ENCODE assay signal across 7 mouse cellular contexts in the genomic region with DNA sequence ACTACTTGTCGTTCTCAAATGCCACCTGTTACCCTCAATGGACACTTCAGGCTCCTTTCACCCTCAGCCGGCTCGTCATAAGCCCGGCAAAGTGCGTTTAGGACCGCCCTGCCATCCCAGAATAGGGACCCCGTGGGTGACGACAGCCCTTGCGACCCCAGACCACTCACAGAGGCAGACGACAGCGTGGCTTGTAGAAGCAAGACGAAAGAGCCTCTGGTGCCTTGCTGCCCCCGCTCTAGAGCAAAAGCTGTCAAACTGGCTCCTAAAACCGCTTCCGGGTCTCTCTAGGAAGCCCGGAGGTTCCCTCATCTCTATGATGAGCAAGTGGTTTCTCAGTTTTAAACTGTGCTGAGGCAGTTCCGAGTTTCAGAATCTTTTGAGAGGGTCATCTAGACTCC. TPM values are rescaled to one million over a fixed set of nuclear protein-coding genes. Genes with fewer than 3 reads are reported as not detected.
DNase-seq lines count a peak whose midpoint lies in the region; ATAC-seq and TF ChIP-seq lines count a peak whose summit lies in the region.

A gene (minus strand): TSS at position 260 of the 401 bp plus-strand sequence.

- no peak within 1 kb of the TSS for H3K27ac ChIP-seq in embryonic facial prominence, embryonic 13.5 days
- H3K27ac ChIP-seq in heart, embryonic 13.5 days (replicated peaks), result no peak within 1 kb of the TSS
- H3K27ac ChIP-seq in kidney, postnatal 0 days, result no peak within 1 kb of the TSS; the same call in 1 of the 2 replicates
- H3K27ac ChIP-seq in liver, embryonic 11.5 days (ENCODE audit: low read depth, low read length), result no peak within 1 kb of the TSS

- no peak for ATAC-seq in embryonic facial prominence, embryonic 13.5 days (ENCODE audit: insufficient number of reproducible peaks, insufficient read depth, low FRiP score, low TSS enrichment, low read depth)
- no peak for ATAC-seq in heart, embryonic 13.5 days (ENCODE audit: extremely low read depth, insufficient number of reproducible peaks, low FRiP score, low TSS enrichment)
- no peak for ATAC-seq in kidney, postnatal 0 days (replicated peaks; ENCODE audit: low FRiP score, low read depth)
- peak; percentile 55 for ATAC-seq in liver, embryonic 11.5 days (replicated peaks; ENCODE audit: low FRiP score)
- peak; percentile 87 for ATAC-seq in monocyte, adult 5-6 weeks (replicated peaks; ENCODE audit: insufficient number of reproducible peaks, low FRiP score, low TSS enrichment, poor library complexity, severe bottlenecking)

- H3K27me3 ChIP-seq in embryonic facial prominence, embryonic 13.5 days, result 0 out of 2 replicates have a peak, but pooled peaks cover 4% of the 10 kb centered on the region
- peaks cover 28% of the 10 kb centered on the region for H3K27me3 ChIP-seq in heart, embryonic 13.5 days (replicated peaks)
- no peaks in the 10 kb centered on the region for H3K27me3 ChIP-seq in kidney, postnatal 0 days (ENCODE audit: insufficient read depth, low read length)
- H3K27me3 ChIP-seq in liver, embryonic 11.5 days (replicated peaks; ENCODE audit: control insufficient read depth, insufficient read depth, low read length), result no peaks in the 10 kb centered on the region

- H3K4me1 ChIP-seq in embryonic facial prominence, embryonic 13.5 days, result peaks cover 7% of the 10 kb centered on the region; the same call in 1 of the 2 replicates
- peaks cover 4% of the 10 kb centered on the region; the same call in 1 of the 2 replicates for H3K4me1 ChIP-seq in heart, embryonic 13.5 days
- no peaks in the 10 kb centered on the region for H3K4me1 ChIP-seq in kidney, postnatal 0 days (replicated peaks; ENCODE audit: insufficient read depth, low read length)
- no peaks in the 10 kb centered on the region for H3K4me1 ChIP-seq in liver, embryonic 11.5 days (replicated peaks; ENCODE audit: control insufficient read depth, insufficient read depth, low read length)

- H3K9me3 ChIP-seq in embryonic facial prominence, embryonic 13.5 days, result no peaks in the 10 kb centered on the region
- H3K9me3 ChIP-seq in heart, embryonic 13.5 days, result no peaks in the 10 kb centered on the region
- H3K9me3 ChIP-seq in kidney, postnatal 0 days (replicated peaks; ENCODE audit: low read length), result no peaks in the 10 kb centered on the region
- no peaks in the 10 kb centered on the region for H3K9me3 ChIP-seq in liver, embryonic 11.5 days (ENCODE audit: control insufficient read depth, low read length)

- peak within 1 kb of the TSS; percentile 62 for H3K4me2 ChIP-seq in embryonic facial prominence, embryonic 13.5 days
- H3K4me2 ChIP-seq in heart, embryonic 13.5 days, result peak within 1 kb of the TSS; percentile 82
- H3K4me2 ChIP-seq in kidney, postnatal 0 days (ENCODE audit: low read length), result peak within 1 kb of the TSS; percentile 94
- peak within 1 kb of the TSS; percentile 84 for H3K4me2 ChIP-seq in liver, embryonic 11.5 days

- peak within 1 kb of the TSS; percentile 48 for H3K4me3 ChIP-seq in embryonic facial prominence, embryonic 13.5 days
- peak within 1 kb of the TSS; percentile 69 for H3K4me3 ChIP-seq in heart, embryonic 13.5 days
- H3K4me3 ChIP-seq in kidney, postnatal 0 days (replicated peaks; ENCODE audit: low read depth, low read length), result peak within 1 kb of the TSS; percentile 48
- H3K4me3 ChIP-seq in liver, embryonic 11.5 days (ENCODE audit: low read depth, low read length), result peak within 1 kb of the TSS; percentile 60

- TF ChIP-seq CTCF in kidney, postnatal 0 days (IDR thresholded peaks at IDR 0.05; ENCODE audit: low read depth), result no peak

- DNase-seq in adrenal gland, postnatal 10 days, result peak; percentile 65
- DNase-seq in kidney, postnatal 0 days (ENCODE audit: low spot score), result peak; percentile 74
- DNase-seq in liver, embryonic 11.5 days (ENCODE audit: low spot score), result peak; percentile 44
- peak; percentile 12 to 65 for DNase-seq in spleen, postnatal 10 days (ENCODE audit: low spot score in 2 of 2)

- WGBS in embryonic facial prominence, embryonic 13.5 days, result 14% methylated on average over 17 of the region's 17 CpGs
- 12% methylated on average over 17 of the region's 17 CpGs for whole genome bisulfite sequencing in heart, embryonic 13.5 days
- 7% methylated on average over 17 of the region's 17 CpGs for WGBS in kidney, postnatal 0 days
- 10% methylated on average over 17 of the region's 17 CpGs for WGBS in liver, embryonic 11.5 days

- peak within 1 kb of the TSS; percentile 66 for H3K9ac ChIP-seq in embryonic facial prominence, embryonic 13.5 days
- peak within 1 kb of the TSS; percentile 84 for H3K9ac ChIP-seq in heart, embryonic 13.5 days
- H3K9ac ChIP-seq in kidney, postnatal 0 days (ENCODE audit: low read depth, low read length), result peak within 1 kb of the TSS; percentile 61
- peak within 1 kb of the TSS; percentile 64 for H3K9ac ChIP-seq in liver, embryonic 11.5 days (ENCODE audit: low read depth, low read length)

- no peaks in the 10 kb centered on the region for H3K36me3 ChIP-seq in embryonic facial prominence, embryonic 13.5 days
- no peaks in the 10 kb centered on the region for H3K36me3 ChIP-seq in heart, embryonic 13.5 days
- H3K36me3 ChIP-seq in kidney, postnatal 0 days (ENCODE audit: insufficient read depth, low read length), result no peaks in the 10 kb centered on the region
- no peaks in the 10 kb centered on the region for H3K36me3 ChIP-seq in liver, embryonic 11.5 days (ENCODE audit: control insufficient read depth, insufficient read depth, low read length)

RNA-seq across cellular contexts. Expression of the gene that starts here (rescaled TPM):
- total RNA-seq in adrenal gland, postnatal 10 days (2021), result 1 to 10 TPM; 3.4 to 6.1 TPM
- polyA plus RNA-seq in embryonic facial prominence, embryonic 13.5 days (2015; fragmentation: Nextera tagmentation; extraction: Ambion mirVana), result 2.4 and 3.1 TPM in 2 replicates
- polyA plus RNA-seq in heart, embryonic 13.5 days (2015; fragmentation: Nextera tagmentation; extraction: Ambion mirVana), result 0.41 and 0.63 TPM in 2 replicates
- polyA plus RNA-seq in kidney, postnatal 0 days (2015; fragmentation: Nextera tagmentation; extraction: Ambion mirVana), result 3.5 and 4.1 TPM in 2 replicates
- polyA plus RNA-seq in liver, embryonic 11.5 days (2014; fragmentation: Nextera tagmentation; extraction: Ambion mirVana), result 1.0 and 1.7 TPM in 2 replicates
- total RNA-seq in monocyte, adult 5-6 weeks (2017), result 0.76 to 5.2 TPM (median 1.9 TPM) in 3 replicates

Comparison
In these comparisons a context has a peak if more than half of its experiments do, and no peak if none do; other contexts are left out.
1. ATAC-seq: peak in liver, embryonic 11.5 days (single experiment) and monocyte, adult 5-6 weeks (single experiment); none in embryonic facial prominence, embryonic 13.5 days (single experiment), heart, embryonic 13.5 days (single experiment) and kidney, postnatal 0 days (single experiment).
2. Peak in every context shown above with its lines, with median percentiles within 50 percentile points of each other: DNase-seq, H3K4me2 ChIP-seq, H3K4me3 ChIP-seq and H3K9ac ChIP-seq.